Mouse (Mus musculus): Measurements from ENCODE around the gene Slc1a2.

DNA sequence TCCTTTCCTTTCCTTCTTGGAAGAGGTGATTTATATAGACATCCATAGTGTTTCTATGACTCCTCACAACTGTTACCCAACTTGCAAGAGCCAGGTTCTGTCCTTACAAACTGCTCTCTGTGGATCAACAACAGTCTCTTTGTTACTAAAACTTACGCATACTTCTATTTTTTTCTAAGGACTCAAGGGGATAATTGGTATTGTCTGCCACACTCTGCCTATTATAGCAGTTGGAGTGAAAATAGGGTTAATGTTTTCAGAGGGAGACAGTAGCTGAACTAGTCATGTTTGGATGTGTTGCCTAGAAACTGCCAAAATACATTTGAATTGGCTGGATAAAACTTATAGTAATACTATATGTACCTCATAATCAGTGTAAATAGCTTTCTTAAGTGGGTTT is 117.1 kb downstream of the Slc1a2 start:
- TF ChIP-seq CTCF (conservative IDR thresholded peaks at IDR 0.05; ENCODE audit: low read length) (no peak), NANOG (IDR thresholded peaks at IDR 0.05; ENCODE audit: borderline replicate concordance, low read length) (no peak), POU5F1 (IDR thresholded peaks at IDR 0.05; ENCODE audit: borderline replicate concordance, low read length) (no peak)
